Mouse (Mus musculus): ENCODE measurements around the gene Mien1.

Mien1 gene

GRCm38 (mm10) chr11:98438331-98439158 lies at the start of gene Mien1:
Gene Mien1, minus strand, starts transcription at chr11:98438991.
- DNase-seq (ENCODE audit: low spot score): peak; percentile 94

- no peak for DNase-seq (ENCODE audit: low spot score)
Observed at GRCm38 (mm10) chr11:98487526-98488040, 48.8 kb upstream of the Mien1 start.

- no peak for DNase-seq (ENCODE audit: low spot score)
Observed at GRCm38 (mm10) chr11:98485749-98486148, 47.0 kb upstream of the Mien1 start.

GRCm38 (mm10) chr11:98482067-98482466 lies 43.3 kb upstream of the Mien1 start:
- DNase-seq (ENCODE audit: low spot score): no peak

- DNase-seq (ENCODE audit: low spot score): no peak
Observed at GRCm38 (mm10) chr11:98481231-98481630, 42.4 kb upstream of the Mien1 start.

GRCm38 (mm10) chr11:98479940-98480497 lies 41.2 kb upstream of the Mien1 start:
- DNase-seq (ENCODE audit: low spot score): no peak

- no peak for DNase-seq (ENCODE audit: low spot score)
Observed at GRCm38 (mm10) chr11:98479026-98479939, 40.5 kb upstream of the Mien1 start.

- no peak for DNase-seq (ENCODE audit: low spot score)
Observed at GRCm38 (mm10) chr11:98477011-98477701, 38.4 kb upstream of the Mien1 start.

- no peak for DNase-seq (ENCODE audit: low spot score)
Observed at GRCm38 (mm10) chr11:98476434-98476807, 37.6 kb upstream of the Mien1 start.

GRCm38 (mm10) chr11:98475630-98476433 lies 37.0 kb upstream of the Mien1 start:
- DNase-seq (ENCODE audit: low spot score): no peak

- DNase-seq (ENCODE audit: low spot score): no peak
Observed at GRCm38 (mm10) chr11:98474967-98475366, 36.2 kb upstream of the Mien1 start.

- no peak for DNase-seq (ENCODE audit: low spot score)
Observed at GRCm38 (mm10) chr11:98473916-98474479, 35.2 kb upstream of the Mien1 start.

GRCm38 (mm10) chr11:98472696-98473095 lies 33.9 kb upstream of the Mien1 start:
- no peak for DNase-seq (ENCODE audit: low spot score)

GRCm38 (mm10) chr11:98470795-98471194 lies 32.0 kb upstream of the Mien1 start:
- no peak for DNase-seq (ENCODE audit: low spot score)

- DNase-seq (ENCODE audit: low spot score): no peak
Observed at GRCm38 (mm10) chr11:98469761-98470714, 31.2 kb upstream of the Mien1 start.

- no peak for DNase-seq (ENCODE audit: low spot score)
Observed at GRCm38 (mm10) chr11:98464516-98464915, 25.7 kb upstream of the Mien1 start.

GRCm38 (mm10) chr11:98463911-98464310 lies 25.1 kb upstream of the Mien1 start:
- DNase-seq (ENCODE audit: low spot score): no peak

- DNase-seq (ENCODE audit: low spot score): no peak
Observed at GRCm38 (mm10) chr11:98462255-98462654, 23.5 kb upstream of the Mien1 start.

GRCm38 (mm10) chr11:98461109-98461720 lies 22.4 kb upstream of the Mien1 start:
- no peak for DNase-seq (ENCODE audit: low spot score)
